Mouse (Mus musculus) limb, embryonic 15.5 days (tissue): ENCODE measurements at regions not wholly inside any gene's neighbourhood (a gene's known extent, or its start where the extent isn't known, plus 50 kb on each side); places are given as distances from the start of the nearest gene placed in this dataset.
A peak's percentile ranks its signal among the peaks of the same experiment; 100 is the strongest.

ENCODE experiments used
- ATAC-seq: fragments of 200-750 bp; cut with Nextera tagmentation; 2 replicates; pipeline ENCODE4 v1.8.0; 2017; ENCODE audit warnings: low read depth, moderate TSS enrichment; ENCODE audit not compliant: insufficient number of reproducible peaks, low FRiP score, low TSS enrichment
- H3K27ac ChIP-seq: fragments of 300-500 bp; sonication (generic); 2 replicates; pipeline ENCODE4 v1.5.1; 2015; ENCODE audit warnings: moderate library complexity, mild to moderate bottlenecking, inconsistent platforms
- H3K27me3 ChIP-seq: fragments of 300-500 bp; sonication (generic); 2 replicates; pipeline ENCODE4 v1.6.1; 2015; ENCODE audit warnings: inconsistent platforms
- H3K36me3 ChIP-seq: fragments of 300-500 bp; sonication (generic); 2 replicates; pipeline ENCODE4 v1.6.1; 2015; ENCODE audit warnings: inconsistent platforms
- H3K4me1 ChIP-seq: fragments of 300-500 bp; sonication (generic); 2 replicates; pipeline ENCODE4 v1.6.1; 2015; ENCODE audit warnings: inconsistent platforms
- H3K4me2 ChIP-seq: fragments of 300-500 bp; sonication (generic); 2 replicates; pipeline ENCODE4 v1.6.1; 2015; ENCODE audit warnings: mild to moderate bottlenecking, inconsistent platforms
- H3K4me3 ChIP-seq: fragments of 300-500 bp; sonication (generic); 2 replicates; pipeline ENCODE4 v1.5.1; 2015; ENCODE audit warnings: mild to moderate bottlenecking, inconsistent platforms
- H3K9ac ChIP-seq: fragments of 300-500 bp; sonication (generic); 2 replicates; pipeline ENCODE4 v1.6.1; 2015; ENCODE audit warnings: inconsistent platforms
- H3K9me3 ChIP-seq: fragments of 300-500 bp; sonication (generic); 2 replicates; pipeline ENCODE4 v1.6.1; 2016; ENCODE audit warnings: inconsistent platforms
- WGBS: fragments of 180-500 bp; shearing (Covaris S2); methylation state at CpG from one replicate; pipeline ENCODE4 v1.1.7; 2015; 5-methylcytosine and 5-hydroxymethylcytosine counted together

- no peak for ATAC-seq
- no peak overlapping the region for H3K9ac ChIP-seq
- 62% methylated on average over 2 of the region's 2 CpGs for WGBS
- H3K27me3 ChIP-seq, result no peaks in the 10 kb centered on the region
- no peak overlapping the region for H3K27ac ChIP-seq
- H3K9me3 ChIP-seq, result no peaks in the 10 kb centered on the region
- H3K36me3 ChIP-seq, result no peaks in the 10 kb centered on the region
- no peaks in the 10 kb centered on the region for H3K4me1 ChIP-seq
- H3K4me2 ChIP-seq, result no peak overlapping the region
- no peak overlapping the region for H3K4me3 ChIP-seq
These were observed 259.2 kb upstream of the Trib2 start for GRCm38 (mm10) chr12:16075962-16076361.

- WGBS, result 85% methylated on average over 13 of the region's 13 CpGs
- Histone ChIP-seq H3K9me3 (no peaks in the 10 kb centered on the region), H3K27me3 (no peaks in the 10 kb centered on the region), H3K27ac (no peak overlapping the region), H3K4me2 (no peak overlapping the region), H3K36me3 (no peaks in the 10 kb centered on the region), H3K9ac (no peak overlapping the region), H3K4me1 (no peaks in the 10 kb centered on the region), H3K4me3 (no peak overlapping the region)
- no peak for ATAC-seq
These were observed 252.2 kb upstream of the Trib2 start for GRCm38 (mm10) chr12:16068940-16069339.

- H3K9me3 ChIP-seq, result no peaks in the 10 kb centered on the region
- H3K4me2 ChIP-seq, result no peak overlapping the region
- no peaks in the 10 kb centered on the region for H3K27me3 ChIP-seq
- WGBS, result 89% methylated on average over 7 of the region's 7 CpGs
- H3K4me1 ChIP-seq, result no peaks in the 10 kb centered on the region
- H3K4me3 ChIP-seq, result no peak overlapping the region
- no peak overlapping the region for H3K27ac ChIP-seq
- ATAC-seq, result no peak
- H3K36me3 ChIP-seq, result no peaks in the 10 kb centered on the region
- no peak overlapping the region for H3K9ac ChIP-seq
These were observed 246.0 kb upstream of the Trib2 start for GRCm38 (mm10) chr12:16062689-16063088.

- 16% methylated on average over 5 of the region's 5 CpGs for WGBS
- ATAC-seq, result no peak
- Histone ChIP-seq H3K9ac (no peak overlapping the region), H3K4me1 (peaks cover 4% of the 10 kb centered on the region; the same call in 1 of the 2 replicates), H3K27ac (no peak overlapping the region), H3K4me3 (no peak overlapping the region), H3K27me3 (no peaks in the 10 kb centered on the region), H3K4me2 (no peak overlapping the region), H3K36me3 (no peaks in the 10 kb centered on the region), H3K9me3 (no peaks in the 10 kb centered on the region)
These were observed 243.7 kb upstream of the Trib2 start for GRCm38 (mm10) chr12:16060461-16060860.

GRCm38 (mm10) chr12:16058255-16058654 is 241.5 kb upstream of the Trib2 start:
- Histone ChIP-seq H3K4me2 (no peak overlapping the region), H3K9me3 (no peaks in the 10 kb centered on the region), H3K27me3 (no peaks in the 10 kb centered on the region), H3K4me3 (no peak overlapping the region), H3K27ac (no peak overlapping the region), H3K9ac (no peak overlapping the region), H3K4me1 (peaks cover 12% of the 10 kb centered on the region), H3K36me3 (no peaks in the 10 kb centered on the region)
- WGBS, result 55% methylated on average over 3 of the region's 3 CpGs
- ATAC-seq, result no peak

GRCm38 (mm10) chr12:16056831-16057230 is 240.1 kb upstream of the Trib2 start:
- H3K9me3 ChIP-seq, result no peaks in the 10 kb centered on the region
- no peak for ATAC-seq
- WGBS, result 41% methylated on average over 2 of the region's 2 CpGs
- no peaks in the 10 kb centered on the region for H3K36me3 ChIP-seq
- no peak overlapping the region for H3K4me3 ChIP-seq
- no peak overlapping the region for H3K4me2 ChIP-seq
- peaks cover 23% of the 10 kb centered on the region for H3K4me1 ChIP-seq
- no peak overlapping the region for H3K9ac ChIP-seq
- no peaks in the 10 kb centered on the region for H3K27me3 ChIP-seq
- H3K27ac ChIP-seq, result no peak overlapping the region

- no peak overlapping the region for H3K4me2 ChIP-seq
- H3K9ac ChIP-seq, result no peak overlapping the region
- H3K9me3 ChIP-seq, result no peaks in the 10 kb centered on the region
- WGBS, result 30% methylated on average over 1 of the region's 1 CpGs
- H3K27ac ChIP-seq, result no peak overlapping the region
- H3K27me3 ChIP-seq, result no peaks in the 10 kb centered on the region
- ATAC-seq, result no peak
- H3K4me1 ChIP-seq, result peaks cover 23% of the 10 kb centered on the region
- no peaks in the 10 kb centered on the region for H3K36me3 ChIP-seq
- H3K4me3 ChIP-seq, result no peak overlapping the region
These were observed 239.5 kb upstream of the Trib2 start for GRCm38 (mm10) chr12:16056216-16056615.

GRCm38 (mm10) chr12:16054591-16054990 is 237.9 kb upstream of the Trib2 start:
- H3K4me1 ChIP-seq, result peaks cover 23% of the 10 kb centered on the region

GRCm38 (mm10) chr12:16053735-16054134 is 237.0 kb upstream of the Trib2 start:
- Histone ChIP-seq H3K36me3 (no peaks in the 10 kb centered on the region), H3K9ac (no peak overlapping the region), H3K4me1 (peaks cover 23% of the 10 kb centered on the region), H3K9me3 (no peaks in the 10 kb centered on the region), H3K4me3 (no peak overlapping the region), H3K27ac (0 out of 2 replicates have a peak overlapping the region, but pooled peaks have one; percentile 27), H3K4me2 (no peak overlapping the region), H3K27me3 (no peaks in the 10 kb centered on the region)
- WGBS, result 18% methylated on average over 3 of the region's 3 CpGs
- ATAC-seq, result 0 out of 2 replicates have a peak, but pooled peaks have one; percentile 44

More at GRCm38 (mm10) chr12:16054591-16054990, 237.9 kb upstream of the Trib2 start:
- Histone ChIP-seq H3K9me3 (no peaks in the 10 kb centered on the region), H3K4me2 (no peak overlapping the region), H3K4me3 (no peak overlapping the region), H3K36me3 (no peaks in the 10 kb centered on the region), H3K27me3 (no peaks in the 10 kb centered on the region), H3K9ac (no peak overlapping the region), H3K27ac (no peak overlapping the region)
- ATAC-seq, result no peak
- WGBS, result 87% methylated on average over 2 of the region's 2 CpGs

GRCm38 (mm10) chr12:16052998-16053397 is 236.3 kb upstream of the Trib2 start:
- Histone ChIP-seq H3K4me1 (peaks cover 23% of the 10 kb centered on the region), H3K9me3 (no peaks in the 10 kb centered on the region), H3K9ac (no peak overlapping the region), H3K4me3 (no peak overlapping the region), H3K4me2 (no peak overlapping the region), H3K27ac (no peak overlapping the region), H3K27me3 (no peaks in the 10 kb centered on the region), H3K36me3 (no peaks in the 10 kb centered on the region)
- no peak for ATAC-seq
- 34% methylated on average over 1 of the region's 1 CpGs for WGBS

- Histone ChIP-seq H3K27ac (no peak overlapping the region), H3K4me3 (no peak overlapping the region), H3K4me1 (peaks cover 23% of the 10 kb centered on the region), H3K4me2 (no peak overlapping the region), H3K36me3 (no peaks in the 10 kb centered on the region), H3K27me3 (no peaks in the 10 kb centered on the region), H3K9ac (no peak overlapping the region), H3K9me3 (no peaks in the 10 kb centered on the region)
- WGBS, result 36% methylated on average over 3 of the region's 3 CpGs
- no peak for ATAC-seq
These were observed 235.6 kb upstream of the Trib2 start for GRCm38 (mm10) chr12:16052353-16052752.

- H3K4me3 ChIP-seq, result no peak overlapping the region
These were observed 234.7 kb upstream of the Trib2 start for GRCm38 (mm10) chr12:16051439-16051838.

GRCm38 (mm10) chr12:16049545-16049944 is 232.8 kb upstream of the Trib2 start:
- Histone ChIP-seq H3K4me2 (no peak overlapping the region), H3K9ac (no peak overlapping the region), H3K27me3 (no peaks in the 10 kb centered on the region), H3K27ac (no peak overlapping the region), H3K4me3 (no peak overlapping the region), H3K9me3 (no peaks in the 10 kb centered on the region), H3K4me1 (peaks cover 23% of the 10 kb centered on the region), H3K36me3 (no peaks in the 10 kb centered on the region)
- 87% methylated on average over 4 of the region's 4 CpGs for WGBS
- no peak for ATAC-seq

More at GRCm38 (mm10) chr12:16051439-16051838, 234.7 kb upstream of the Trib2 start:
- H3K4me1 ChIP-seq, result peaks cover 19% of the 10 kb centered on the region
- no peak overlapping the region for H3K9ac ChIP-seq
- no peaks in the 10 kb centered on the region for H3K27me3 ChIP-seq
- H3K4me2 ChIP-seq, result no peak overlapping the region
- ATAC-seq, result no peak
- no peaks in the 10 kb centered on the region for H3K36me3 ChIP-seq
- H3K27ac ChIP-seq, result no peak overlapping the region
- no peaks in the 10 kb centered on the region for H3K9me3 ChIP-seq
- 87% methylated on average over 2 of the region's 2 CpGs for WGBS
